Mouse (Mus musculus) limb, embryonic 14.5 days (tissue): ENCODE measurements at regions not wholly inside any gene's neighbourhood (a gene's known extent, or its start where the extent isn't known, plus 50 kb on each side); places are given as distances from the start of the nearest gene placed in this dataset.

Experiments used
- ATAC-seq: fragments of 200-750 bp; cut with Nextera tagmentation; 2 replicates; pipeline ENCODE4 v1.8.0; 2017; ENCODE audit warnings: low read depth, moderate number of reproducible peaks, moderate TSS enrichment; ENCODE audit not compliant: low FRiP score
- DNase-seq: peaks from one replicate; pipeline ENCODE4 v3.0.0-alpha.2; 2015; ENCODE audit warnings: low spot score
- H3K27ac ChIP-seq: fragments of 300-500 bp; sonication (generic); replicated peaks from 2 replicates; pipeline ENCODE4 v1.5.1; 2014; ENCODE audit warnings: low read depth, mild to moderate bottlenecking, low read length, moderate library complexity, mixed read lengths
- H3K27me3 ChIP-seq: fragments of 300-500 bp; sonication (generic); 2 replicates; pipeline ENCODE4 v1.6.1; 2014; ENCODE audit warnings: low read length, mixed read lengths; ENCODE audit not compliant: control insufficient read depth, insufficient read depth
- H3K36me3 ChIP-seq: fragments of 300-500 bp; sonication (generic); 2 replicates; pipeline ENCODE4 v1.6.1; 2014; ENCODE audit warnings: mild to moderate bottlenecking, low read length, moderate library complexity, mixed read lengths; ENCODE audit not compliant: control insufficient read depth, insufficient read depth
- H3K4me1 ChIP-seq: fragments of 300-500 bp; sonication (generic); 2 replicates; pipeline ENCODE4 v1.6.1; 2014; ENCODE audit warnings: antibody characterized with exemption, low read length, mixed read lengths; ENCODE audit not compliant: control insufficient read depth, insufficient read depth
- H3K4me2 ChIP-seq: fragments of 300-500 bp; sonication (generic); replicated peaks from 2 replicates; pipeline ENCODE4 v1.6.1; 2014; ENCODE audit warnings: low read depth, mild to moderate bottlenecking, low read length, moderate library complexity; ENCODE audit not compliant: severe bottlenecking
- H3K4me3 ChIP-seq: fragments of 300-500 bp; sonication (generic); replicated peaks from 2 replicates; pipeline ENCODE4 v1.5.1; 2014; ENCODE audit warnings: low read length
- H3K9ac ChIP-seq: fragments of 300-500 bp; sonication (generic); 2 replicates; pipeline ENCODE4 v1.6.1; 2014; ENCODE audit warnings: mild to moderate bottlenecking, low read depth, low read length, moderate library complexity; ENCODE audit not compliant: severe bottlenecking
- H3K9me3 ChIP-seq: fragments of 300-500 bp; sonication (generic); 2 replicates; pipeline ENCODE4 v1.6.1; 2016; ENCODE audit warnings: low read length; ENCODE audit not compliant: control insufficient read depth
- POLR2A ChIP-seq: fragments of 200-500 bp; IDR thresholded peaks from 2 replicates; pipeline ENCODE4 v1.8.0; 2012; ENCODE audit warnings: inconsistent platforms, mild to moderate bottlenecking, moderate library complexity, borderline replicate concordance; ENCODE audit not compliant: insufficient read depth, insufficient read length; ENCODE audit errors: extremely low read depth
- WGBS: fragments of 180-500 bp; shearing (Covaris S2); extraction: QIAGEN DNeasy Blood & Tissue Kit; methylation state at CpG from one replicate; pipeline ENCODE4 v1.1.7; 2014; 5-methylcytosine and 5-hydroxymethylcytosine counted together

GRCm38 (mm10) chr9:103951799-103952198 is 50.5 kb upstream of the Nphp3 start:
- H3K4me1 ChIP-seq: no peaks in the 10 kb centered on the region
- H3K4me3 ChIP-seq: no peak overlapping the region
- H3K27me3 ChIP-seq: no peaks in the 10 kb centered on the region
- no peak for TF ChIP-seq POLR2A
- ATAC-seq (no peak), DNase-seq (no peak)
- no peaks in the 10 kb centered on the region for H3K36me3 ChIP-seq
- H3K9ac ChIP-seq: no peak overlapping the region
- WGBS: 91% methylated on average over 8 of the region's 8 CpGs
- H3K27ac ChIP-seq: no peak overlapping the region
- no peaks in the 10 kb centered on the region for H3K9me3 ChIP-seq
- H3K4me2 ChIP-seq: no peak overlapping the region
